Mouse (Mus musculus): ENCODE data around the gene Myh9.

Myh9 gene

GRCm38 (mm10) chr15:77842047-77842843, at the start of gene Myh9:
TSS of gene Myh9 (minus strand) at chr15:77842175.
- peak; percentile 100 for DNase-seq (ENCODE audit: low spot score in 2 of 2)

GRCm38 (mm10) chr15:77891766-77892165, 49.8 kb upstream of the Myh9 start:
- no peak for DNase-seq (ENCODE audit: low spot score in 2 of 2)

- no peak for DNase-seq (ENCODE audit: low spot score in 2 of 2)
Observed at GRCm38 (mm10) chr15:77889761-77890422, 47.9 kb upstream of the Myh9 start.

- no peak for DNase-seq (ENCODE audit: low spot score in 2 of 2)
Observed at GRCm38 (mm10) chr15:77888286-77888685, 46.3 kb upstream of the Myh9 start.

GRCm38 (mm10) chr15:77887093-77887488, 45.1 kb upstream of the Myh9 start:
- DNase-seq (ENCODE audit: low spot score in 2 of 2): peak in 1 of 2 experiments; percentile 50

- no peak for DNase-seq (ENCODE audit: low spot score in 2 of 2)
Observed at GRCm38 (mm10) chr15:77886369-77887092, 44.6 kb upstream of the Myh9 start.

GRCm38 (mm10) chr15:77885945-77886344, 44.0 kb upstream of the Myh9 start:
- no peak for DNase-seq (ENCODE audit: low spot score in 2 of 2)

GRCm38 (mm10) chr15:77885159-77885558, 43.2 kb upstream of the Myh9 start:
- no peak for DNase-seq (ENCODE audit: low spot score in 2 of 2)

GRCm38 (mm10) chr15:77883697-77884010, 41.7 kb upstream of the Myh9 start:
- no peak for DNase-seq (ENCODE audit: low spot score in 2 of 2)

GRCm38 (mm10) chr15:77882797-77883696, 41.1 kb upstream of the Myh9 start:
- DNase-seq (ENCODE audit: low spot score in 2 of 2): no peak

GRCm38 (mm10) chr15:77882297-77882696, 40.3 kb upstream of the Myh9 start:
- DNase-seq (ENCODE audit: low spot score in 2 of 2): no peak

GRCm38 (mm10) chr15:77881698-77882097, 39.7 kb upstream of the Myh9 start:
- no peak for DNase-seq (ENCODE audit: low spot score in 2 of 2)

GRCm38 (mm10) chr15:77880738-77881137, 38.8 kb upstream of the Myh9 start:
- no peak for DNase-seq (ENCODE audit: low spot score in 2 of 2)

- no peak for DNase-seq (ENCODE audit: low spot score in 2 of 2)
Observed at GRCm38 (mm10) chr15:77879756-77880155, 37.8 kb upstream of the Myh9 start.

- DNase-seq (ENCODE audit: low spot score in 2 of 2): no peak
Observed at GRCm38 (mm10) chr15:77877209-77877608, 35.2 kb upstream of the Myh9 start.

GRCm38 (mm10) chr15:77876716-77877115, 34.7 kb upstream of the Myh9 start:
- no peak for DNase-seq (ENCODE audit: low spot score in 2 of 2)

GRCm38 (mm10) chr15:77875953-77876352, 34.0 kb upstream of the Myh9 start:
- no peak for DNase-seq (ENCODE audit: low spot score in 2 of 2)

- DNase-seq (ENCODE audit: low spot score in 2 of 2): no peak
Observed at GRCm38 (mm10) chr15:77874807-77875206, 32.8 kb upstream of the Myh9 start.

- DNase-seq (ENCODE audit: low spot score in 2 of 2): no peak
Observed at GRCm38 (mm10) chr15:77874310-77874709, 32.3 kb upstream of the Myh9 start.

GRCm38 (mm10) chr15:77873564-77873963, 31.6 kb upstream of the Myh9 start:
- no peak for DNase-seq (ENCODE audit: low spot score in 2 of 2)

GRCm38 (mm10) chr15:77872996-77873395, 31.0 kb upstream of the Myh9 start:
- no peak for DNase-seq (ENCODE audit: low spot score in 2 of 2)

- DNase-seq (ENCODE audit: low spot score in 2 of 2): no peak
Observed at GRCm38 (mm10) chr15:77868340-77868739, 26.4 kb upstream of the Myh9 start.

All from right cerebral cortex, postnatal 10 days (tissue).